Mouse (Mus musculus): ENCODE results near the gene Gm49387. TPM values are rescaled to one million over a fixed set of nuclear protein-coding genes. Genes with fewer than 3 reads are reported as not detected.

Gene Gm49387
- polyA plus RNA-seq, 1 experiment from 2014 or later = 1.7 TPM

GRCm38 (mm10) chr14:31559216-31559615, 81.5 kb downstream of the Gm49387 start:
- Histone ChIP-seq H3K4me2 (no peak overlapping the region), H3K4me1 (replicated peaks) (0 out of 2 replicates have a peak, but pooled peaks cover 8% of the 10 kb centered on the region), H3K9me3 (no peaks in the 10 kb centered on the region), H3K27me3 (no peaks in the 10 kb centered on the region), H3K27ac (no peak overlapping the region), H3K4me3 (no peak overlapping the region), H3K36me3 (no peaks in the 10 kb centered on the region), H3K9ac (no peak overlapping the region)
- ATAC-seq (ENCODE audit: low FRiP score) = no peak
- 54% methylated on average over 5 of the region's 5 CpGs for WGBS

- Histone ChIP-seq H3K27me3 (no peaks in the 10 kb centered on the region), H3K9me3 (no peaks in the 10 kb centered on the region), H3K27ac (no peak overlapping the region), H3K9ac (no peak overlapping the region), H3K4me3 (no peak overlapping the region), H3K4me1 (replicated peaks) (0 out of 2 replicates have a peak, but pooled peaks cover 8% of the 10 kb centered on the region), H3K4me2 (no peak overlapping the region), H3K36me3 (no peaks in the 10 kb centered on the region)
- 76% methylated on average over 9 of the region's 9 CpGs for WGBS
- no peak for ATAC-seq (ENCODE audit: low FRiP score)
Observed at GRCm38 (mm10) chr14:31557784-31558183, 82.9 kb downstream of the Gm49387 start.

GRCm38 (mm10) chr14:31557273-31557672, 83.4 kb downstream of the Gm49387 start:
- H3K9me3 ChIP-seq = no peaks in the 10 kb centered on the region
- no peak overlapping the region for H3K4me2 ChIP-seq
- no peak overlapping the region for H3K9ac ChIP-seq
- no peak overlapping the region for H3K27ac ChIP-seq
- H3K36me3 ChIP-seq = no peaks in the 10 kb centered on the region
- no peak overlapping the region for H3K4me3 ChIP-seq
- no peak for ATAC-seq (ENCODE audit: low FRiP score)
- H3K27me3 ChIP-seq = no peaks in the 10 kb centered on the region
- H3K4me1 ChIP-seq (replicated peaks) = 0 out of 2 replicates have a peak, but pooled peaks cover 8% of the 10 kb centered on the region
- 80% methylated on average over 8 of the region's 8 CpGs for WGBS

- 91% methylated on average over 9 of the region's 9 CpGs for WGBS
- Histone ChIP-seq H3K36me3 (no peaks in the 10 kb centered on the region), H3K27ac (no peak overlapping the region), H3K9me3 (no peaks in the 10 kb centered on the region), H3K4me3 (no peak overlapping the region), H3K9ac (no peak overlapping the region), H3K4me2 (no peak overlapping the region), H3K4me1 (replicated peaks) (0 out of 2 replicates have a peak, but pooled peaks cover 8% of the 10 kb centered on the region), H3K27me3 (no peaks in the 10 kb centered on the region)
- ATAC-seq (ENCODE audit: low FRiP score) = no peak
Observed at GRCm38 (mm10) chr14:31556526-31557260, 84.0 kb downstream of the Gm49387 start.

- Histone ChIP-seq H3K36me3 (no peaks in the 10 kb centered on the region), H3K9me3 (no peaks in the 10 kb centered on the region), H3K9ac (no peak overlapping the region), H3K4me2 (no peak overlapping the region), H3K27me3 (no peaks in the 10 kb centered on the region), H3K4me1 (replicated peaks) (0 out of 2 replicates have a peak, but pooled peaks cover 7% of the 10 kb centered on the region), H3K4me3 (no peak overlapping the region), H3K27ac (no peak overlapping the region)
- no peak for ATAC-seq (ENCODE audit: low FRiP score)
- WGBS = 77% methylated on average over 14 of the region's 14 CpGs
Observed at GRCm38 (mm10) chr14:31555963-31556434, 84.7 kb downstream of the Gm49387 start.

- Histone ChIP-seq H3K27me3 (no peaks in the 10 kb centered on the region), H3K27ac (no peak overlapping the region), H3K9me3 (no peaks in the 10 kb centered on the region), H3K4me2 (no peak overlapping the region), H3K36me3 (no peaks in the 10 kb centered on the region), H3K4me1 (replicated peaks) (0 out of 2 replicates have a peak, but pooled peaks cover 5% of the 10 kb centered on the region), H3K9ac (no peak overlapping the region), H3K4me3 (no peak overlapping the region)
- WGBS = 92% methylated on average over 7 of the region's 7 CpGs
- ATAC-seq (ENCODE audit: low FRiP score) = no peak
Observed at GRCm38 (mm10) chr14:31555021-31555420, 85.7 kb downstream of the Gm49387 start.

GRCm38 (mm10) chr14:31543885-31544442, 96.7 kb downstream of the Gm49387 start:
- H3K9me3 ChIP-seq = no peaks in the 10 kb centered on the region
- 85% methylated on average over 11 of the region's 11 CpGs for WGBS
- no peaks in the 10 kb centered on the region for H3K36me3 ChIP-seq
- H3K4me1 ChIP-seq (replicated peaks) = no peaks in the 10 kb centered on the region
- ATAC-seq (ENCODE audit: low FRiP score) = no peak
- H3K27me3 ChIP-seq = no peaks in the 10 kb centered on the region
- no peak overlapping the region for H3K4me3 ChIP-seq
- H3K4me2 ChIP-seq = no peak overlapping the region
- no peak overlapping the region for H3K9ac ChIP-seq
- no peak overlapping the region for H3K27ac ChIP-seq

GRCm38 (mm10) chr14:31537298-31537697, 103.4 kb downstream of the Gm49387 start:
- no peak overlapping the region for H3K4me3 ChIP-seq
- no peak overlapping the region for H3K4me2 ChIP-seq
- WGBS = 77% methylated on average over 6 of the region's 6 CpGs
- H3K27me3 ChIP-seq = no peaks in the 10 kb centered on the region
- ATAC-seq (ENCODE audit: low FRiP score) = no peak
- H3K4me1 ChIP-seq (replicated peaks) = no peaks in the 10 kb centered on the region
- no peak overlapping the region for H3K9ac ChIP-seq
- H3K27ac ChIP-seq = no peak overlapping the region
- H3K36me3 ChIP-seq = no peaks in the 10 kb centered on the region
- H3K9me3 ChIP-seq = no peaks in the 10 kb centered on the region

GRCm38 (mm10) chr14:31532656-31533055, 108.0 kb downstream of the Gm49387 start:
- no peaks in the 10 kb centered on the region for H3K9me3 ChIP-seq
- H3K4me2 ChIP-seq = no peak overlapping the region
- H3K4me1 ChIP-seq (replicated peaks) = no peaks in the 10 kb centered on the region
- no peak overlapping the region for H3K9ac ChIP-seq
- H3K4me3 ChIP-seq = no peak overlapping the region
- no peaks in the 10 kb centered on the region for H3K36me3 ChIP-seq
- 62% methylated on average over 3 of the region's 3 CpGs for WGBS
- H3K27ac ChIP-seq = no peak overlapping the region
- ATAC-seq (ENCODE audit: low FRiP score) = no peak
- no peaks in the 10 kb centered on the region for H3K27me3 ChIP-seq

- no peaks in the 10 kb centered on the region for H3K27me3 ChIP-seq
- no peak overlapping the region for H3K9ac ChIP-seq
- no peak for ATAC-seq (ENCODE audit: low FRiP score)
- WGBS = 81% methylated on average over 12 of the region's 12 CpGs
- H3K9me3 ChIP-seq = no peaks in the 10 kb centered on the region
- H3K27ac ChIP-seq = no peak overlapping the region
- no peaks in the 10 kb centered on the region for H3K36me3 ChIP-seq
- no peak overlapping the region for H3K4me3 ChIP-seq
- no peak overlapping the region for H3K4me2 ChIP-seq
- H3K4me1 ChIP-seq (replicated peaks) = no peaks in the 10 kb centered on the region
Observed at GRCm38 (mm10) chr14:31531506-31532148, 109.1 kb downstream of the Gm49387 start.

- Histone ChIP-seq H3K27ac (no peak overlapping the region), H3K9ac (no peak overlapping the region), H3K4me3 (no peak overlapping the region), H3K4me2 (no peak overlapping the region), H3K36me3 (no peaks in the 10 kb centered on the region), H3K4me1 (replicated peaks) (no peaks in the 10 kb centered on the region), H3K9me3 (no peaks in the 10 kb centered on the region), H3K27me3 (no peaks in the 10 kb centered on the region)
- no peak for ATAC-seq (ENCODE audit: low FRiP score)
- WGBS = 88% methylated on average over 4 of the region's 4 CpGs
Observed at GRCm38 (mm10) chr14:31530847-31531246, 109.8 kb downstream of the Gm49387 start.

GRCm38 (mm10) chr14:31525040-31525810, 115.5 kb downstream of the Gm49387 start:
- Histone ChIP-seq H3K27me3 (no peaks in the 10 kb centered on the region), H3K4me2 (no peak overlapping the region), H3K36me3 (no peaks in the 10 kb centered on the region), H3K9me3 (no peaks in the 10 kb centered on the region), H3K4me1 (replicated peaks) (no peaks in the 10 kb centered on the region), H3K9ac (no peak overlapping the region), H3K4me3 (no peak overlapping the region), H3K27ac (no peak overlapping the region)
- 84% methylated on average over 7 of the region's 7 CpGs for WGBS
- no peak for ATAC-seq (ENCODE audit: low FRiP score)
